Mouse (Mus musculus) MEL (cell line): ENCODE results near the gene Birc6. TPM values are rescaled to one million over a fixed set of nuclear protein-coding genes. Genes with fewer than 3 reads are reported as not detected.

ENCODE experiments used
- DNase-seq: peaks from one replicate; pipeline ENCODE4 v3.0.0; 2011; ENCODE audit warnings: low read depth, low spot score
- H3K27ac ChIP-seq: 2 replicates; pipeline ENCODE4 v1.5.1; 2012; ENCODE audit warnings: low read depth, mild to moderate bottlenecking, control low read depth, low read length, moderate library complexity; ENCODE audit not compliant: control insufficient read depth
- H3K27me3 ChIP-seq, 2 experiments: fragments of 150-350 bp in 1 of 2; sonication (generic) in 1 of 2; 2 replicates each; pipeline ENCODE4 v1.6.1; 2012; ENCODE audit warnings: low read length in 2 of 2, mild to moderate bottlenecking in 2 of 2, improper control_type of control experiment in 1 of 2, moderate library complexity in 1 of 2; ENCODE audit not compliant: insufficient read depth in 2 of 2, control insufficient read depth in 1 of 2
- H3K36me3 ChIP-seq, 2 experiments: 2 replicates each; pipeline ENCODE4 v1.6.1; 2012 to 2014; ENCODE audit warnings: low read length in 2 of 2, improper control_type of control experiment in 1 of 2, inconsistent platforms in 1 of 2, mild to moderate bottlenecking in 1 of 2; ENCODE audit not compliant: insufficient read depth in 2 of 2, control insufficient read depth in 1 of 2
- H3K4me1 ChIP-seq, 2 experiments: fragments of 150-350 bp in 1 of 2; sonication (generic) in 1 of 2; 2 replicates each; pipeline ENCODE4 v1.6.1; 2012; ENCODE audit warnings: low read length in 2 of 2, improper control_type of control experiment in 1 of 2, mild to moderate bottlenecking in 1 of 2; ENCODE audit not compliant: insufficient read depth in 2 of 2, control insufficient read depth in 1 of 2
- H3K4me3 ChIP-seq, 2 experiments: fragments of 150-350 bp in 1 of 2; sonication (generic) in 1 of 2; 2 replicates each; pipeline ENCODE4 v1.5.1; 2012; ENCODE audit warnings: low read depth in 2 of 2, low read length in 2 of 2, mild to moderate bottlenecking in 2 of 2, moderate library complexity in 2 of 2, control low read depth in 1 of 2, improper control_type of control experiment in 1 of 2; ENCODE audit not compliant: control insufficient read depth in 1 of 2, insufficient read depth in 1 of 2
- H3K79me2 ChIP-seq: 2 replicates; pipeline ENCODE4 v1.6.1; 2012; ENCODE audit warnings: mild to moderate bottlenecking, low read length, moderate library complexity; ENCODE audit not compliant: control insufficient read depth, poor library complexity, insufficient read depth
- H3K9ac ChIP-seq: 2 replicates; pipeline ENCODE4 v1.6.1; 2012; ENCODE audit warnings: low read depth, mild to moderate bottlenecking, control low read depth, low read length, moderate library complexity; ENCODE audit not compliant: control insufficient read depth, poor library complexity, severe bottlenecking
- H3K9me3 ChIP-seq: fragments of 150-350 bp; sonication (generic); replicated peaks from 2 replicates; pipeline ENCODE4 v1.6.1; 2012; ENCODE audit warnings: mild to moderate bottlenecking, low read length, improper control_type of control experiment, moderate library complexity; ENCODE audit not compliant: insufficient read depth
- BHLHE40 ChIP-seq: IDR thresholded peaks from 2 replicates; pipeline ENCODE4 v1.6.1; 2012; ENCODE audit warnings: low read depth, mild to moderate bottlenecking, inconsistent platforms, low read length, improper control_type of control experiment, borderline replicate concordance
- CTCF ChIP-seq, 3 experiments: IDR thresholded peaks in 2 of 3; conservative IDR thresholded peaks in 1 of 3; 2 replicates each; pipeline ENCODE4 v1.5.1; 2011 to 2012; ENCODE audit warnings: low read length in 3 of 3, low read depth in 2 of 3, mild to moderate bottlenecking in 2 of 3, improper control_type of control experiment in 1 of 3, inconsistent platforms in 1 of 3, mixed read lengths in 1 of 3, moderate library complexity in 1 of 3; ENCODE audit not compliant: control insufficient read depth in 1 of 3, insufficient read depth in 1 of 3, poor library complexity in 1 of 3, severe bottlenecking in 1 of 3
- ELF1 ChIP-seq: IDR thresholded peaks from 2 replicates; pipeline ENCODE4 v1.6.1; 2014; ENCODE audit warnings: low read depth, mild to moderate bottlenecking, inconsistent platforms, low read length, improper control_type of control experiment, moderate library complexity
- GABPA ChIP-seq: IDR thresholded peaks from 2 replicates; pipeline ENCODE4 v1.6.1; 2012; ENCODE audit warnings: low read depth, mild to moderate bottlenecking, inconsistent platforms, low read length, improper control_type of control experiment, moderate library complexity
- GATA1 ChIP-seq: IDR thresholded peaks from 2 replicates; pipeline ENCODE4 v1.6.1; 2011; ENCODE audit warnings: low read depth, low read length, improper control_type of control experiment
- HCFC1 ChIP-seq: IDR thresholded peaks from 2 replicates; pipeline ENCODE4 v1.6.1; 2012; ENCODE audit warnings: low read depth, mild to moderate bottlenecking, inconsistent platforms, low read length, improper control_type of control experiment, moderate library complexity
- JUND ChIP-seq: IDR thresholded peaks from 2 replicates; pipeline ENCODE4 v1.6.1; 2011; ENCODE audit warnings: low read depth, mild to moderate bottlenecking, improper control_type of control experiment, low read length
- KAT2A ChIP-seq: conservative IDR thresholded peaks from 2 replicates; pipeline ENCODE4 v1.6.1; 2012; ENCODE audit warnings: low read depth, low read length, improper control_type of control experiment, inconsistent platforms
- MAFK ChIP-seq: IDR thresholded peaks from 2 replicates; pipeline ENCODE4 v1.6.1; 2011; ENCODE audit warnings: low read depth, mild to moderate bottlenecking, low read length, improper control_type of control experiment, borderline replicate concordance
- MAZ ChIP-seq: IDR thresholded peaks from 2 replicates; pipeline ENCODE4 v1.6.1; 2012; ENCODE audit warnings: low read depth, mild to moderate bottlenecking, inconsistent platforms, low read length, improper control_type of control experiment
- MYC ChIP-seq: IDR thresholded peaks from 2 replicates; pipeline ENCODE4 v1.6.1; 2011; ENCODE audit warnings: low read depth, mild to moderate bottlenecking, low read length, improper control_type of control experiment, moderate library complexity
- NELFE ChIP-seq: IDR thresholded peaks from 2 replicates; pipeline ENCODE4 v1.6.1; 2011; ENCODE audit warnings: low read depth, low read length, improper control_type of control experiment
- POLR2A ChIP-seq, 2 experiments: IDR thresholded peaks; 2 replicates each; pipeline ENCODE4 v1.6.1; 2011 to 2012; ENCODE audit warnings: low read length in 2 of 2, mild to moderate bottlenecking in 2 of 2, control low read depth in 1 of 2, improper control_type of control experiment in 1 of 2, low read depth in 1 of 2, moderate library complexity in 1 of 2; ENCODE audit not compliant: control insufficient read depth in 1 of 2, insufficient read depth in 1 of 2, poor library complexity in 1 of 2
- POLR2AphosphoS5 ChIP-seq: IDR thresholded peaks from 2 replicates; pipeline ENCODE4 v1.6.1; 2012; ENCODE audit warnings: low read depth, borderline replicate concordance, mild to moderate bottlenecking, inconsistent platforms, low read length, moderate library complexity, mixed read lengths
- SMC3 ChIP-seq: IDR thresholded peaks from 2 replicates; pipeline ENCODE4 v1.6.1; 2011; ENCODE audit warnings: low read depth, low read length, improper control_type of control experiment
- TBP ChIP-seq: IDR thresholded peaks from 2 replicates; pipeline ENCODE4 v1.8.0; 2011; ENCODE audit warnings: low read depth, low read length, improper control_type of control experiment
- TCF12 ChIP-seq: IDR thresholded peaks from 2 replicates; pipeline ENCODE4 v1.6.1; 2014; ENCODE audit warnings: low read depth, mild to moderate bottlenecking, inconsistent platforms, low read length, improper control_type of control experiment, moderate library complexity
- UBTF ChIP-seq: IDR thresholded peaks from 2 replicates; pipeline ENCODE4 v1.6.1; 2012; ENCODE audit warnings: low read depth, mild to moderate bottlenecking, inconsistent platforms, low read length, improper control_type of control experiment, moderate library complexity, borderline replicate concordance; ENCODE audit not compliant: insufficient read depth
- USF1 ChIP-seq: IDR thresholded peaks from 2 replicates; pipeline ENCODE4 v1.6.1; 2014; ENCODE audit warnings: low read depth, mild to moderate bottlenecking, inconsistent platforms, low read length, improper control_type of control experiment, moderate library complexity
- ZC3H11A ChIP-seq: IDR thresholded peaks from 2 replicates; pipeline ENCODE4 v1.6.1; 2012; ENCODE audit warnings: low read depth, mild to moderate bottlenecking, inconsistent platforms, low read length, improper control_type of control experiment
- ZKSCAN1 ChIP-seq: IDR thresholded peaks from 2 replicates; pipeline ENCODE4 v1.6.1; 2012; ENCODE audit warnings: low read depth, mild to moderate bottlenecking, inconsistent platforms, low read length, improper control_type of control experiment, moderate library complexity
- ZMIZ1 ChIP-seq: IDR thresholded peaks from 2 replicates; pipeline ENCODE4 v1.6.1; 2012; ENCODE audit warnings: low read depth, mild to moderate bottlenecking, inconsistent platforms, low read length, improper control_type of control experiment, moderate library complexity
- polyA plus RNA-seq, 2 experiments: library from polyadenylated mRNA; stranded (reverse) in 1 of 2; unstranded in 1 of 2; fragments of >175 nt in 1 of 2; fragments of >200 nt in 1 of 2; gene quantifications; 2 replicates each; pipeline versions ENCODE4 v1.2.1 to v1.2.4; 2012; ENCODE audit warnings: low replicate concordance in 2 of 2, low read depth in 1 of 2; ENCODE audit not compliant: insufficient read length in 2 of 2, insufficient read depth in 1 of 2, missing spikeins in 1 of 2
- total RNA-seq: library from RNA; depleted of rRNA; stranded (reverse); fragments of 300-350 nt; gene quantifications from 2 replicates; pipeline ENCODE4 v1.2.3, GENCODE M21; 2012

Birc6 gene
- total and polyA plus RNA-seq, 3 experiments = 58.7 to 475 (median 67.3) TPM

DNA sequence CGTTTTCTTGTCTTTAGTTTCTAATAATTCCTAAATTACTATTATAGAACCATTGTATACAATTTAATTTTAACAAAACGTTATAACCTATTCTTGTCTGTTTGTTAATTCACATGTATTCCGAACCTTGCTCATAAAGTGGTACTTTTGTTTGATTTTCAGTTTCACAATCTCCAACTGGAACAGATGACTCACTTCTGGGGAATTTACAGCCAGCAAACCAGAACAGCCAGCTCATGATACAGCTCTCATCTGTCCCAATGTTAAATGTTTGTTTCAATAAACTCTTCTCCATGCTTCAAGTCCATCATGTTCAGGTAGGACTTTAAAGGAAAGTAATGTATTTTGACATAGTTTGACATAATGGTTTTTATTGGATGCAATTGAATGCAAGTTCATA is 102.7 kb downstream of the Birc6 start:
- H3K27me3 ChIP-seq = no peaks in the 10 kb centered on the region
- no peak overlapping the region for H3K27ac ChIP-seq
- no peaks in the 10 kb centered on the region for H3K4me1 ChIP-seq
- no peak overlapping the region for H3K4me3 ChIP-seq
- H3K36me3 ChIP-seq = peaks cover 0 to 27% of the 10 kb centered on the region in 2 experiments; a peak in 2 of 4 replicates
- DNase-seq = no peak
- H3K9me3 ChIP-seq = no peaks in the 10 kb centered on the region
- no peak overlapping the region for H3K9ac ChIP-seq
- no peaks in the 10 kb centered on the region for H3K79me2 ChIP-seq
- TF ChIP-seq GABPA = no peak

DNA sequence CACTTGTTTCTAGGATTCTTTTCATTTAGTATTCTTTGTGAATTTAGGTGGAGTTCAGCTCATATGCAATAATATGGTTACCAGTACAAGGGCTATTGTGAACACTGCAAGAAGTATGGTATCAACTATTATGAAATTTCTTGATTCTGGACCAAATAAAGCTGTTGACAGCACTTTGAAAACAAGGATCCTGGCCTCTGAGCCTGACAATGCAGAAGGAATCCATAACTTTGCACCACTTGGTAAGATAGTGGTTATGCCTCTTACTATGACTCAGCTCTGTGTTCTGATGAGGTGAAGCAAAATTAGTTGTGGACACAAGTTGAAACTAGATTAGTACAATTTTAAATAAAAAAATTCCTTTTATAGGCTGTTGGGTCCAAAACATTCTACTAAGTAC is 114.3 kb downstream of the Birc6 start:
- Histone ChIP-seq H3K4me1 (no peaks in the 10 kb centered on the region; a peak in 2 of 4 replicates), H3K4me3 (no peak overlapping the region), H3K79me2 (no peaks in the 10 kb centered on the region), H3K9ac (no peak overlapping the region), H3K27me3 (no peaks in the 10 kb centered on the region), H3K9me3 (no peaks in the 10 kb centered on the region), H3K36me3 (peaks cover 11 to 44% of the 10 kb centered on the region in 2 experiments), H3K27ac (no peak overlapping the region)
- DNase-seq = no peak
- TF ChIP-seq GATA1 (no peak), ZMIZ1 (no peak), ZC3H11A (no peak), MAZ (no peak), USF1 (no peak), ZKSCAN1 (no peak), KAT2A (no peak)
- TF ChIP-seq, all 39 proteins: peak for 0

DNA sequence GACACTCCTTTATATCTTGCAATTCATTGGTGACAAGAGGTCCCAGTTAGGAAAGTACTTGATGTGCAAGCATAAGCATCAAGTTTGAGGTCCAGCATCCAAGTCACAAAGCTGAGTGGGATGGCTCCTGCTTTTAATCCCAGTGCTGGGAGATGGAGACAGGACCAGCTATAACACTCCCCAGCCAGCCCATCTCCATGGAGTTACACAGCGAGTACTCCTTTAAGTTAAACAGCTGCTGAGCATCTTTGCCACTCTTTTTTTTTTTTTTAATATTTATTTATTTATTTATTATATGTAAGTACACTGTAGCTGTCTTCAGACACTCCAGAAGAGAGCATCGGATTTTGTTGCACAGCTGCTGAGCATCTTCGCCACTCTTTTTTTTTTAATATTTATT is 130.3 kb downstream of the Birc6 start:
- peaks cover 0 to 43% of the 10 kb centered on the region in 2 experiments; a peak in 2 of 4 replicates for H3K36me3 ChIP-seq

More for the DNA sequence above, 130.3 kb downstream of the Birc6 start:
- no peaks in the 10 kb centered on the region for H3K79me2 ChIP-seq
- no peak for TF ChIP-seq POLR2A (IDR thresholded peaks at IDR 0.05; ENCODE audit: control insufficient read depth in 1 of 2, insufficient read depth in 1 of 2, low read depth in 1 of 2, low read length in 2 of 2, poor library complexity in 1 of 2)
- TF ChIP-seq POLR2AphosphoS5 = no peak
- TF ChIP-seq BHLHE40 = no peak
- no peak for TF ChIP-seq ZMIZ1
- no peak for TF ChIP-seq MAZ
- TF ChIP-seq UBTF = no peak
- TF ChIP-seq GATA1 = no peak
- TF ChIP-seq HCFC1 = no peak
- TF ChIP-seq NELFE = no peak
- no peak for TF ChIP-seq TBP
- no peak for TF ChIP-seq CTCF (IDR thresholded peaks at IDR 0.05 in 2 of 3, conservative IDR thresholded peaks at IDR 0.05 in 1 of 3; ENCODE audit: control insufficient read depth in 1 of 3, insufficient read depth in 1 of 3, low read depth in 2 of 3, low read length in 3 of 3, poor library complexity in 1 of 3, severe bottlenecking in 1 of 3)
- TF ChIP-seq TCF12 = no peak
- TF ChIP-seq ELF1 = no peak
- TF ChIP-seq USF1 = no peak
- no peak for TF ChIP-seq SMC3
- no peak for TF ChIP-seq MAFK
- no peak for TF ChIP-seq MYC
- no peak for TF ChIP-seq JUND
- H3K27ac ChIP-seq = no peak overlapping the region
- no peaks in the 10 kb centered on the region for H3K27me3 ChIP-seq
- H3K4me3 ChIP-seq = no peak overlapping the region
- no peak for DNase-seq
- no peaks in the 10 kb centered on the region for H3K4me1 ChIP-seq
- H3K9ac ChIP-seq = no peak overlapping the region
- H3K9me3 ChIP-seq = no peaks in the 10 kb centered on the region
